Mouse (Mus musculus): ENCODE results near the gene Scd3.
A peak's percentile ranks its signal among the peaks of the same experiment; 100 is the strongest.

The Scd3 gene

DNA sequence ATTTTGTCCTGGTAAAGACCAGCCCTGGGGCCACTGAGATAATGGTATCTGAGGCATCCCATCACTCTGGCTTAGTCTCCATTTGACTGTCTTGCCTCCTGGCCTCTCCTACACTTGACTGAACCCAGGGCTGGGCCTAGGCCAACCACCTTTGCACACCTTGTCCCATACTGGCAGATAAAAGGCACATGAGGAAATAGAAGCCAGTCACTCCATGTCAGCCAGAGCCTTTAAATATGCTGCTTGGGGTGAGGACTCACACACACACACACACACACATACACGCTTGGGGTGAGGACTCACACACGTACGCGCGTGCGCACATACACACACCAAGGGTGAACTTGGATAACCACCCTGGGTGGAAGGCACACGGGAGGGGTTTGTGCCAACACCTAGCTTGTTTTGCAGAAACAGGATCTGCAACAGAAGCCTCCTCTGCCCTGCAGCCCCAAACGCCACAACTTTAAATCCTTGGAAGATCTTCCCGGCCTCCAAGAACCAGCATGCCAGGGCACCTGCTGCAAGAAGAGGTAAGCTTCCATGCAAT is at the start of gene Scd3:
Gene Scd3, plus strand, starts transcription at position 255 of the 550 bp plus-strand sequence.
- no peak for DNase-seq (ENCODE audit: low read depth, low spot score)

DNA sequence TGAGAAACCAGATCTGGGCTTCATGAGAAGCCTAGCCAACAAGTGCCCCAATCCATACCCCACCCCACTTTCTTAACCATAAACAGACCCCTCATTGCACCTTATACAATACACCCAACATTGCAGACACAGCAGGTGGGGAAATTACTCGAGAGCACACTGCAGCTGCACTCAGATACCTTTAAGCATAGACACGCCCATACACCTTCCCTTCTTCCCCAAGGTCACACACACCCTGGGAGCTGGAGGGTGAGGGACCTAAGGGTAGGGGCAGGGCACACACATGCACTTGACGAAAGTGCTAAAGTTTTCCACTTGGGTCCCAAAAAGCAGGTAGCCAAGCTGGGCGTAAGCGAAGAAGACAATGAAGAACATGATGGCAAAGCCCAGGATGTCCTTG is 49.3 kb upstream of the Scd3 start:
- DNase-seq (ENCODE audit: low read depth, low spot score), result no peak

DNA sequence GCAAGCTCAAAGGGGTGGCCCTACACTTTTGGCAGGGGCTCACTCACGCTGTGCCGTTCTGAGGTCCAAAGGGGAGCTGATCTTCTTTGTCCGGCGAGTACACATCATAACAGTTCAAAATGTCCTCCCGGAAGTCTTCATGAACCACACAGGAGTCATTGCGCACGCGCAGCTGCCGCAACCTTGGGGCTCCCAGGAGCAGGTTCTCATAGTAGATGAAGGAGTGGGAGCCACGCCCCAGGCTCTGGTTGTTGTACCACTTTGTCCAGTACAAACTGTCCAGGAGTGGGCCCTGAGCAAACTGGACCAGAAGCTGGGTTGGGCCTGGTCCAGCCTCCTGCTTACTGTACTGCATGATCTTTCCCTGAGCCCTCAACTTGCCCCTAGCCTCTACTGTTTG is 46.1 kb upstream of the Scd3 start:
- DNase-seq (ENCODE audit: low read depth, low spot score), result no peak

DNA sequence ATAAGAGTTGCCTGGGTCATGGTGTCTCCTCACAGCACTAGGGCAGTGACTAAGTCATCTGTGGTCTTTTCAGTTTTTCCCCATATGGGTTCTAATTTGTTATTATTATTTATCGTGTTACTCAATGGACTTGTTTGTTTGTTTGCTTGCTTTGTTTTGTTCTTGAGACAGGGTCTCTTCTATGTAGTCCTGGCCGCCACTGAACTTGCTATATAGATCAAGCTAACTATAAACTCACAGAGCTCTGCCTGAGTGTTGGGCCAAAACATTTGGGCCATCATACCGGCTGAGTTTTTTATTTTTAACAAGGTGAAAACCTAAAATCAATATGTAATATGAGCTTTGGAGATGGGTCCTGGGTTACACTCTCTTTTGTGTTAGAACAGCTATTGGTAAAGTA is 43.7 kb upstream of the Scd3 start:
- no peak for DNase-seq (ENCODE audit: low read depth, low spot score)

DNA sequence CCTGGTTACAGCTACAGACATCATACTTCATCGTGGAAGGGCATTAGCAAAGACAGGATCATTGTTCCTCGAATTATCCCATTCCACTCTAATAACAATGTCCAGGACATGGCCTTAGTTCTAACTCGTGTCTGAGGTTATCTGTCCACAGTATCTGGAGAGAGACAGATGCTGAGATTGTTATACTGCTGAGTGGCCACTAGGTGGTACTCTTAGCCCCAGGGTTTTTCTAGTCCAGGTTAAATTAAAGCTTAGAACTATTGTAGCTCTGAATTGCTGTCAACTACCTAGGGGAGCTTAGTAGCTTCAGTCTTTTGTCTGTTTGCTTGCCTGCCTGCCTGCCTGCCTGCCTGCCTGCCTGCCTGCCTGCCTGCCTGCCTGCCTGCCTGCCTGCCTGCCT is 41.6 kb upstream of the Scd3 start:
- DNase-seq (ENCODE audit: low read depth, low spot score), result peak; percentile 9

DNA sequence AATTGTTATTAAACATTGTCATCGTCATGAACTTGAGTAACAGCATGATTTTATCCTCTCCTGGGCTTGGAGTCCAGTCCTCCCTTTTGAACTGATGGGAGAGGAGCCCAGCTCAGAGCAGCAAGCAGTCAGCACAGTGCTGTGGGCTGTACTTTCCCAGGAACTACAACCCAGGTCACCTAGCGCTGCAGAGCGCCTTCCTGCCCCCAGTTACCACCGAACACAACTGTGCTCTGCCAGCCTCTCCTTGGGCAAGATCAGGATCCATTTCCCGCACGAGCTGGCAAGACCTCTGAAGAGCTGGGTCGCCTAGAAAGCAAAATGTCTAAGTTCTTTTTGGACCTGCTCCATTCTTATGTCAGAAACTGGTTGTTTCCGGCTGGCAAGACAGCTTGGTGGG is 28.2 kb upstream of the Scd3 start:
- DNase-seq (ENCODE audit: low read depth, low spot score), result no peak

DNA sequence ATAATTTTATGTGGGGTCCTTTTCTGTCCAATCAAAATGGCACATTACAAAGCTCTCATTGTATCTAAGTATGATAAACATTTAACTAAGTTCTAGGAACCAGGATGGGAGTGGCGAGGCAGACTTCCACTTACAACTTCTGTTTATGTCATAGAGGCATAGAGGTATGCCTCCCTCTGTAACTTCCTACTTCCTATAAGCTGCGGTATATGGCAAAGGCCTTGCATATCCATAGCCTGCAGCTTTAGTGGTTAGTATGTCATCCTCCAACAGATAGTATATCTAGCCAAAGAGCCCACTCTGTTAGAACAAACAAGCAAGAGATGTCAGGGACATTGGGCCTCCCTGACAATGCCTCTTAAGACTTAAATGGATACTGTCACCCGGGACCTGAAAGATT is 26.3 kb upstream of the Scd3 start:
- DNase-seq (ENCODE audit: low read depth, low spot score), result no peak

DNA sequence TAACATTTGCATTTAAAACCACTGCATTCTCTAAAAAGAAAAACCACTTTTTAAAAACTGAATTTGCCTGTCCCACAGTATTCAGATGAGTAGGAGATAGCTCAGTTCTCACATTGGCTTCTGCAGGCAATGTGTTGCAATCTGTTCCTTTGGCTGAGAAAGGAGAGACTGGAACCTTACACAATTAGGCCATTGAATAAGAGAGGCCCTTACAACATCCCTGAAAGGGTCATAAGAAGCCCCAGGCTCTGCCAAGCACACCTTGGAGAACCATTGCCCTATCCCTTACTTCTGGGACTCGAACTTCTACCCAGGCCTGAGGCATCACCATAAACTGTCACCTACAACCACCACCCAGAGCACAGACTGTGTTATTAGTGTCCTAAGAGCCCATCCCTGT is 22.6 kb upstream of the Scd3 start:
- no peak for DNase-seq (ENCODE audit: low read depth, low spot score)

DNA sequence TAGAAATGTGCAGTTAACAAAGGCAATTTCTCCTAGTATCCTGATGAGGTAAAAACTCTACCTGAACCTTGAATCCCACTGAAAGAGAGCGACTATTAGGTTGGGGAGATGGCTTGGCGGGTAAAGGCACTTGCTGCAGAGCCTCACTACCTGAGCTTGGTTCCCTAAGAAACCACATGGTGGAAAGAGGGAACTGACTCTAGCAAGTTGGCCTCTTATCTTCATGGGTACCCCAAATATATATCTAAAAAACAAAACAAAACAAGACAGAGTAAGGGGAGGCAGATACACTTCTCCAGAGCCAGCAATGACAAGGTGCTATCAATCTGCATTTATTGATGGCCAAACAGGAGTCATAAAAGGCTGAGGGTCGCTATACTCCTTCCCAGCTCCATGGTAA is 19.1 kb upstream of the Scd3 start:
- DNase-seq (ENCODE audit: low read depth, low spot score), result no peak

DNA sequence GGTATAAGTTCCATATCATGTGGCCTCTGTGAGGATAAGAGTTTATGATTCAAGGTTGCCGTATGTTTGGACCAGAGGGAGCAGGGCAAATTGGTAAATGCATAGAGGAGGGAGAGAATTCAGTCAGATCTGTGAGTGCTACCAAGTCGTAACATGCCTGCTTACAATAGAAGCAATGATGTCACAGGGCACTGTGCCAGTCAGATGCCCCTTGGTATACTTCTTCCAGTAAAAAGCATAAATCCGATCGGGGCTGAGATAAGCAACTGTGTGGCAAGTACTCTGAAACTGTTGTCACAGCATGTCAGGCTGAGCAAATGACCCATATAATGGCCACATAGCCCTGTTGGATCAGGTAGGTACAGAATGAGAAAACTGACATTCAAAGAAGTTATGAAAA is 14.0 kb upstream of the Scd3 start:
- DNase-seq (ENCODE audit: low read depth, low spot score), result no peak

DNA sequence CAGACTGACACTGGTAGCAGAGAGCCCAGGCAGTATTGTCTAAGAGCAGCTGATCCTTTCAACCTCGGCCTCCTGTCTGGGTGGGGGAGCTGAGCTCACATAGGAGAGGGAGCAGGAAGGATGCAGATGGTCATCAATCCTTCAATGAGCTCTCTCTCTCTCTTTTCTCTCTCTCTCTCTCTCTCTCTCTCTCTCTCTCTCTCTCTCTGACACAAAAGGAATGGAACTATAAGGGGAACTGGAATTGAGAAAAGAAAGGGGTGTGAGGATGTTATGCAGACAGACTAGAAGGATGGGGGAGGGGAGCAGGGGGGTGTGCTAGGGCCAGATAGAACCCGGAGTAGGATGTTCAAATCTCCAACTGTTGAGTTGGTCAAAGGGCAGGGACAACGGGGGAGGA is 10.7 kb upstream of the Scd3 start, which contains the start of gene Pkd2l1:
Gene Pkd2l1, minus strand, starts transcription at position 101 of the 400 bp plus-strand sequence.
- DNase-seq (ENCODE audit: low read depth, low spot score), result no peak

DNA sequence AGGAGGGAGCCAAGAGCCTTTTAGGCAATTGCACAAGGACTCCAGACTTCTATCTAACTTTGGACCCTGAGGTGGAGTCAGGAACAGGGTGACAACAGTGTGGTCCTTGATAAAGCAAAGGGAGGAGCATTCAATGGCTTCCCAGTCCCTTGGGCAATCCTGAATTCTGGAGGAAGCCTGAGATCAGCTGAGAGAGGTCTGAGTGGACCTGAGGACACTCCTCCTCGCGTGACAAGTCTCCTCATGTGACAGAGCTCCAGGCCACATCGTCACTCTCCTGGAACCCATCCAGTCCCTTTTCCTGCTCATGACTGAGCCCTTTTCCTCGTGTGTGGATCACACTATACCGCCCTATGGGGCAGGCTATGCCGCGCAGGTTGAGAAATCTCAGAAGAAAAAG is 9.2 kb upstream of the Scd3 start:
- DNase-seq (ENCODE audit: low read depth, low spot score), result no peak

DNA sequence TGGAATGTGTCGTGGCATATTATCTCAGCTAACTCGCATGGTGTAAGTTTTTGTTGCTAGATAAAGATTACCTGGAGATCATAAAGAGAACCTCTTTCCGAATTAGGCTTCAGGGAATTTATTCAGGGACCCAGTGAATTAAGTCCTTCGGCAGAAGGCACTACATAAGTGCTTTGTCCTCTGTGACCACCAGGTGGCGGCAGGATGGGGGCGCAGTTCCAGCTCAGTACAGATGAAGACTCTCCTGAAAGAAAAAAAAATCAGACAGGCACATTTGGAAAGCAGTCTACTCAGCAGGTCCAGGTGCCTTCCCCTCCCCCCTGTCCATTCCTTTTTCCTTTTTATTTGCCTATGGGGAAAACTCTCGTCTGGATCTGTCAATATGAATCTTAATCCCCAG is 7.9 kb upstream of the Scd3 start:
- peak; percentile 39 for DNase-seq (ENCODE audit: low read depth, low spot score)

DNA sequence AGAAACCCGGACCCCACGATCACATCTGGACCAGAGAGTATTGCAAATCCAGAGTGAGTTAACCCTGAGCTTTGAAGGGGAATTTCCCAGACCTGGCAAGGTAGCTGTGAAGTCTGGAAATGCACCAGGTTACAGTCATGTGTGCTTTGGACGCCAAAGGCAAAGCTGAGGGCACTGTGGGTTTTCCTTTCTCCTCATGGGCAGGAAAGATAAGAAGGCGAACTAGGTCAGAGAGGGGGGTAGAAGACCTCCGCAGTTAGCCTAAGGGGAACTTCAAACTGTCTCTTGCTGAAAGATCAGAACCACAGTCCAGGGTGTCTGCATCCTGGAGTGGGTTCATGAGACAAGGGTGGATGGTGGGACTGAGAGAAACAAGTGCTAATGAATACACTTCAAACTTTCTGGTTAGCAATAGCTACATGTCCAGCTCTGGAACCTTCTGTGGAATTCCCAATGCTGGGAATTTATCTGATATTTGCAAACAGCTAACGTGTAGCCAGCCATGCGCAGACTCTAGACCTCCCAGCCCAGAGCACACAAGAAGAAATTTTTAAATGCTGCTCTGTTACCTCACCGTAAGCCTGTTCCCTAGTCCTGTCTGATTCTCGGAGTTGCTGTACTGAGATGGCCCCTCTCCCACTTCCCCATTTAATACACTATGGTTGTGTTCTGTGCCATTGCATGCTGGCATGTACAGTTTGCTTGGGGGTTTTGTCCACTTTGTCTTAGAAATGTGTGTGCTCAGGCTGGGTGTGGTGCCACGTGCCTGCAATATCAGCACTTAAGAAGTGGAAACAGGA is 5.8 kb upstream of the Scd3 start:
- no peak for DNase-seq (ENCODE audit: low read depth, low spot score)

DNA sequence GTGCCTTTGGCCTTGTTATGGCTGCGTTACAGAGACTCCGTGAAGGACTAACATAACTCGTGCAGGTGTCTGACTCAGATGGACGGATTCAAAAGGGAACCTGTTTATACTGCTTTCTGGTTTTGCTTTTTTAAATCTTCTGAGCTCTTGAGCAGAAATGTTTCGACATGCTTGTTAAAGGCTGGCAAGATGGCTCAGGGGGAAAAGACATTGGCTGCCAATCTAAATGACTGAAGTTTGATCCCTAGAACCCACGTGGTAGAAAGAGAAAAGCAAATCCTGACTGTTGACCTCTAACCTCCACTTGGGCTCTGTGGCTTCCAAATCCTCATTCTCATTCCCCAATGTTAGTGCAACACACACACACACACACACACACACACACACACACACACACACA is 4.6 kb upstream of the Scd3 start:
- DNase-seq (ENCODE audit: low read depth, low spot score), result no peak

DNA sequence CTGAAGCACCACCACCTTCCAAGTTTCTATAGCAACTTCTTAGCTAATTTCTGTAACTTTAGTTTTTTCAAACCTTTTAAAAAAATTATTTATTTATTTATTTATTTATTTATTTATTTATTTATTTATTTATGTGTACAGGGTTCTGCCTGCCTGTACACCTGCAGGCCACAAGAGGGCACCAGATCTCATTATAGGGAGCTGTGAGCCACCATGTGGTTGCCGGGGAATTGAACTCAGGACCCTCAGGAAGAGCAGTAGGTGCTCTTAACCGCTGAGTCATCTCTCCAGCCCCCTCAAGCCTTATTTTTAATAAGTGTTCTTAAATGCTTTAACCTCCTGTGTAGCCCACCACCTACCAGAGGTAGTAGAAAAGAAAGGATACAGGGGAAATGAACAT is 4.1 kb upstream of the Scd3 start:
- DNase-seq (ENCODE audit: low read depth, low spot score), result no peak

DNA sequence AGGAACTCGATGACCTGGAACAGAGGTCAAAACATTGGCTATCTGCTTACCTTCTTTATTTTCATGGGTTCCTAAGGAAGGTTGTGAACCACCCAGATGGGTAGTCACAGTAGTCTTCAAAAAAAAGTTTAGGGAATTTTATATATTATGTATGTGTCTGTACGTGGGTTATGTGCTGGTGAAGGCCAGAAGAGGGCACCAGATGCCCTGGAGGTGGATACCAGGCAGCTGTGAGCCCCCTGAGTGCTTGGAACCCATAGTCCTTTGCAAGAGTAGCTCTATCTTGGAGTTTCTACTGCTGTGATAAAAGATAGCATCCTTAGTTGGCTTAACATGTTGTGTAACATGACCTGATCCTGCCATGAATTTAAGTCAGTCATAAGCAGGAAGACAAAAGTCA is 4.0 kb downstream of the Scd3 start:
- DNase-seq (ENCODE audit: low read depth, low spot score), result no peak

DNA sequence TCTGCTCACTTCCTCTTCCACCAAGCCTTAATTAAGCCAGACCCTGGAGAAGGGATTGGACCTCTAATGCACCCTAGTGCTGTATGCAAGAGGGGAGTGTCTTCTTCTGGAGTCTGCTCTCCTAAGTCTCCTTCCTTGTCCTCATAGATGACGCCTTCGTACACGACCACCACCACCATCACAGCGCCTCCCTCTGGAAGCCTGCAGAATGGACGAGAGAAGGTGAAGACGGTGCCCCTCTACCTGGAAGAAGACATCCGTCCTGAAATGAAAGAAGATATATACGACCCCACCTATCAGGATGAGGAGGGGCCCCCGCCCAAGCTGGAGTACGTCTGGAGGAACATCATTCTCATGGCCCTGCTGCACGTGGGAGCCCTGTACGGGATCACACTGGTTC is 12.2 kb downstream of the Scd3 start:
- DNase-seq (ENCODE audit: low read depth, low spot score), result no peak

DNA sequence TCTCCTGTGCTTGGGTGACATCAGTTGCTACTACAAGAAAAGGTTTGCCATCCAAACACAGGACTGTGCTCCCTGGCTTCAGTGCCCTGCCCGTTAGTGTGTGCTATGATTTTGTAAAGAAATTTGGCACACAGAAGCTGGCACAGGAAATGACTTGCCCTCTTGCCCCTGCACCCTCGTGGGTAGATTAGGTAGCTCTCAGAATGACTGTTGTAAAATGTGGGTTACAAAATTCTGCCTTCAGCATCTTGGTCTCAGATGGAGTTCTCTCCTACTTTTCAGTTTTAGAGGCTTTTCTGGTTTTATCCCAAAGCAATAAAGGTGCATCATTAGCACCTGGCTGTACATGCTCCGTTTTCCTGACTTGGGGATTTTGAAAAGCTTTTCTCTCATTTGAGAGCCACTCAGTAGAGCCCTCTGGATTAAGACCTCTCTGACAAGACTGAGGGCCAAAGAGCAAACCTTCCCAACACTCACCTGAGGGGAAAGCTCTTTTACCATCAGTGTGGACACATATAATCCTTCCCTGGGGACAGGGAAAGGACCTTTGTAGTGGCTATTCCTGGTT is 15.0 kb downstream of the Scd3 start:
- no peak for DNase-seq (ENCODE audit: low read depth, low spot score)

DNA sequence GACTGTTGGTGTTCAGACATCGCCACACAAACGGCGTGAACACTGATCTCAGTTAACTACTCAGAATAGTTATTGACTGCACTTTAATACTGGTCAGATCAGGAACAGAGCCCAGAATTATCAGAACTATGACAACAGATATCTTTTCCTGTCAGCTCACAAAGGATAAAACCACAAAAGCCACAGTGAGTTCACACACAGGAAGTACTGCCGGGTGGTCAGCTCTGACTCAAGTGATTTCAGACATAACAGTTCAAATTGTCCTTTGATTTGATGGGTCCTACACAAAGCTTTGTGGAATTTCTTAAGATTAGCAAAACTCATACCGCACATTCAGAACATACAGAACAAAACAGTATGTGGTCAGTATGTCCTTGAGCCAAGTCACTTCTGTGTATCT is 22.7 kb downstream of the Scd3 start:
- DNase-seq (ENCODE audit: low read depth, low spot score), result no peak

DNA sequence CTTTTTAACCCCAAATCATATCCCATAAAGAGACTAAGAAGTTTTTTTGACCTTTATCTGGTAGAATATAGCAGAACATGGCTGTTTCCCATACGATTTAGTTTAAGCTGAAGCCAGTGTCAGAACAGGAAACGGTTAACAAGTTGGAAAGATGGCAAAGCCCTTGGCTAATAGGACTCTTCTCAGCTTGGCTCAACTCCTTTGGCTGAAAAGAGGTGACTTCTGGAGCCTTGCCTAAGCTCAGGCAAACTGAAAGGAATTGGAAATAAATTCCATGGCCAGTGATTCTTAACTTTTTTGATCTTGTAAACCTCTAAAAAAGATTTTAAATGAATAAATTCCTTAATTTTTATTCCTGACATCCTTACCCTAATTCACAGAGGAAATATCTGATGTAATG is 26.7 kb downstream of the Scd3 start:
- no peak for DNase-seq (ENCODE audit: low read depth, low spot score)

DNA sequence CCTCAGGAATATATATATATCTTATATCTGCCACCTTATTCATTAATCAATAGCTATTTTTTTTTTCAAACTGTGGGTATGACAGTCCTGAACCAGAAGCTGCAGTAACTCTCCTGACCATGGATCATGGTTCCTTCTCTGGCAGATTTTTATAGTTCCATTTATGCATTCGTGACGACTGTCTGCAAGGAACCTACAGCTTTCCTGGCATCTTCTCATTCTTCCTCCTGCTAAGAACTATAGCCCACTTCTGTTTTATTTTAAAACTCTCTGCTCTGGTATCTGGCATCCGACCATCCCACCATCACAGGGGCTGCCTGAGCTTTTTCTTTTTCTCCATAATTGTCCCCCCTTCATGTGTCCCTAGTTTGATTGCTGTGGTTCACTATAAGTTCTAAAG is 27.1 kb downstream of the Scd3 start:
- no peak for DNase-seq (ENCODE audit: low read depth, low spot score)

DNA sequence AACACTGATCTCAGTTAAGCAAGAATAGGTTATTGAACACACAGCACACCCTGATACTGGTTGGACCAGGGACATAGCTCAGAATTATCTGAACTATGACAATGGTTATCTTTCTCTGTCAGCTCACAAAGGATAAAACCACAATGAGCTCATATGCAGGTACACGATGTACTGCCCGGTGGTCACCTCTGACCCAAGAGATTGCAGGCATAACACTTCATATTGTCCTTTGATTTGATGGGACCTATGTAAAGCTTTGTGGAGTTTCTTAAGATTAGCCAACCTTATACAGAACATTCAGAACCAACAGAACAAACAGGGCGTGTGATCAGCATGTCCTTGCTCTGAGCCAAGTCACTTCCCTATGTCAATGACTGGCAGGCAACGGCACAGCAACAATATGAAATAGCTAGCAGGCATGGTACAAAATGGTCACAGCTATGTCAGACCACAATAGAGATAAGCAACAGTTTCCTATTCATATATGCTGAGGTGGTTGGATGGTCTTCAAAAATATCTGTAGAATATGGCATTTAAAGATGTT is 28.6 kb downstream of the Scd3 start:
- DNase-seq (ENCODE audit: low read depth, low spot score), result no peak
